Mouse (Mus musculus) spleen, adult 2 months (tissue): ENCODE measurements around the gene Naaladl2.

Experiments used
- CTCF ChIP-seq: fragments of 200-500 bp; IDR thresholded peaks from 2 replicates; pipeline ENCODE4 v1.5.1; 2011; ENCODE audit warnings: mild to moderate bottlenecking, inconsistent platforms; ENCODE audit not compliant: insufficient read depth, insufficient read length, insufficient replicate concordance; ENCODE audit errors: extremely low read depth
- POLR2A ChIP-seq: fragments of 200-500 bp; IDR thresholded peaks from 2 replicates; pipeline ENCODE4 v1.6.1; 2011; ENCODE audit warnings: low read depth, low read length, inconsistent platforms

- no peak for TF ChIP-seq POLR2A
- TF ChIP-seq CTCF, result no peak
Observed at GRCm38 (mm10) chr3:24553701-24554100, 590.4 kb downstream of the Naaladl2 start.
